In the genomic region with DNA sequence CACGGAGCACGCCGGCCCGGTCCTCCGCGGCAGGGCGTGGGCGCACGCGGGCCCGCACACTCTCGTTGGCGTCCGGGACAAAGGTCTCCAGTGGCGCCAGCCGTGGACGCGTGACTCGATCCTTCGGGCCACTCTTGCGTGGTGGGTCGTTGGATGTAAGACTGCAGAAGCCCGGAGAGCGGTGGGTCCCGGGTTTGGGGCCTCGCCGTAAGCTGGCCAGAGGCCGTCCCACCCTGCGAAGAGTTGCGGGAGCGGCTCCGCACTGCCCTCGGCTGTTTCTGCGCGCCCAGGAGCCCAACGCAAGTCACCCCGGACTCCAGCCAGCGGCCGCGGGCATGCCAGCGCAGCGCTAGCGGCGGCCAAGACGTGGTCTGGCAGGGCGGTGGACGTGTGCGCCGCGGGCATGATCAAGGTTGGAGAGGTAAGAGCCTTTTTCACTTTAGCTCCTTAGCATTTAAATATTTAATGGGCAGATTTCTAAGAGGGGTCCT, we compare ENCODE assay signal across 7 mouse cellular contexts.
DNase-seq lines count a peak whose midpoint lies in the region; ATAC-seq and TF ChIP-seq lines count a peak whose summit lies in the region.

No protein-coding gene starts in this region.

- no peak for TF ChIP-seq POLR2A in limb, embryonic 14.5 days (IDR thresholded peaks at IDR 0.05; ENCODE audit: borderline replicate concordance, extremely low read depth, insufficient read depth, insufficient read length)

- DNase-seq in spleen, postnatal 10 days (ENCODE audit: low spot score in 2 of 2), result peak; percentile 35 to 43
- DNase-seq in spleen, adult 12 weeks (ENCODE audit: low spot score), result no peak
- DNase-seq in cerebellum, postnatal 36 days, result peak; percentile 68 to 71
- no peak for DNase-seq in limb, embryonic 14.5 days (ENCODE audit: low spot score)

- H3K27ac ChIP-seq in heart, embryonic 13.5 days (replicated peaks), result peak overlapping the region; percentile 93
- peak overlapping the region; percentile 96 for H3K27ac ChIP-seq in limb, embryonic 14.5 days (replicated peaks; ENCODE audit: low read depth, low read length)
- H3K27ac ChIP-seq in neural tube, embryonic 14.5 days (ENCODE audit: low read depth, low read length), result peak overlapping the region; percentile 99

- WGBS in heart, embryonic 13.5 days, result 2% methylated on average over 50 of the region's 50 CpGs
- 3% methylated on average over 44 of the region's 50 CpGs for WGBS in limb, embryonic 14.5 days
- WGBS in neural tube, embryonic 14.5 days, result under 1% methylated on average over 49 of the region's 50 CpGs

- no peaks in the 10 kb centered on the region for H3K9me3 ChIP-seq in heart, embryonic 13.5 days
- H3K9me3 ChIP-seq in limb, embryonic 14.5 days (ENCODE audit: control insufficient read depth, low read length), result no peaks in the 10 kb centered on the region
- no peaks in the 10 kb centered on the region for H3K9me3 ChIP-seq in neural tube, embryonic 14.5 days (ENCODE audit: control insufficient read depth, low read length)

- peak overlapping the region; percentile 90 for H3K4me2 ChIP-seq in heart, embryonic 13.5 days
- H3K4me2 ChIP-seq in limb, embryonic 14.5 days (replicated peaks; ENCODE audit: low read depth, low read length, severe bottlenecking), result peak overlapping the region; percentile 77
- peak overlapping the region; percentile 87 for H3K4me2 ChIP-seq in neural tube, embryonic 14.5 days (ENCODE audit: low read depth, low read length)

- H3K4me1 ChIP-seq in heart, embryonic 13.5 days, result peaks cover 43% of the 10 kb centered on the region
- H3K4me1 ChIP-seq in limb, embryonic 14.5 days (ENCODE audit: control insufficient read depth, insufficient read depth, low read length), result peaks cover 48% of the 10 kb centered on the region
- peaks cover 46% of the 10 kb centered on the region for H3K4me1 ChIP-seq in neural tube, embryonic 14.5 days (ENCODE audit: control insufficient read depth, insufficient read depth, low read length)

- H3K4me3 ChIP-seq in heart, embryonic 13.5 days, result peak overlapping the region; percentile 89
- peak overlapping the region; percentile 95 for H3K4me3 ChIP-seq in limb, embryonic 14.5 days (replicated peaks; ENCODE audit: low read length)
- H3K4me3 ChIP-seq in neural tube, embryonic 14.5 days (ENCODE audit: low read depth, low read length), result peak overlapping the region; percentile 98

- peaks cover 61% of the 10 kb centered on the region for H3K27me3 ChIP-seq in heart, embryonic 13.5 days (replicated peaks)
- 0 out of 2 replicates have a peak, but pooled peaks cover 2% of the 10 kb centered on the region for H3K27me3 ChIP-seq in limb, embryonic 14.5 days (ENCODE audit: control insufficient read depth, insufficient read depth, low read length)
- no peaks in the 10 kb centered on the region; the same call in 1 of the 2 replicates for H3K27me3 ChIP-seq in neural tube, embryonic 14.5 days (ENCODE audit: control insufficient read depth, insufficient read depth, low read length)

- ATAC-seq in heart, embryonic 13.5 days (ENCODE audit: extremely low read depth, insufficient number of reproducible peaks, low FRiP score, low TSS enrichment), result no peak
- 0 out of 2 replicates have a peak, but pooled peaks have one; percentile 12 for ATAC-seq in limb, embryonic 14.5 days (ENCODE audit: low FRiP score, low read depth)
- no peak; the same call in 1 of the 2 replicates for ATAC-seq in neural tube, embryonic 14.5 days (ENCODE audit: low read depth)
- no peak for ATAC-seq in monocyte, adult 5-6 weeks (replicated peaks; ENCODE audit: insufficient number of reproducible peaks, low FRiP score, low TSS enrichment, poor library complexity, severe bottlenecking)

- peak overlapping the region; percentile 98 for H3K9ac ChIP-seq in heart, embryonic 13.5 days
- H3K9ac ChIP-seq in limb, embryonic 14.5 days (ENCODE audit: low read depth, low read length, severe bottlenecking), result peak overlapping the region; percentile 99
- peak overlapping the region; percentile 99 for H3K9ac ChIP-seq in neural tube, embryonic 14.5 days (replicated peaks; ENCODE audit: low read depth, low read length)

- H3K36me3 ChIP-seq in heart, embryonic 13.5 days, result peaks cover 24% of the 10 kb centered on the region
- H3K36me3 ChIP-seq in limb, embryonic 14.5 days (ENCODE audit: control insufficient read depth, insufficient read depth, low read length), result peaks cover 27% of the 10 kb centered on the region
- H3K36me3 ChIP-seq in neural tube, embryonic 14.5 days (ENCODE audit: control insufficient read depth, insufficient read depth, low read length), result 0 out of 2 replicates have a peak, but pooled peaks cover 5% of the 10 kb centered on the region

Comparison
In these comparisons a context has a peak if more than half of its experiments do, and no peak if none do; other contexts are left out.
1. DNase-seq: peak in spleen, postnatal 10 days (2 of 2) and cerebellum, postnatal 36 days (2 of 2); none in spleen, adult 12 weeks (single experiment) and limb, embryonic 14.5 days (single experiment).
2. Peak in every context shown above with its lines, with median percentiles within 50 percentile points of each other: H3K27ac ChIP-seq, H3K4me2 ChIP-seq, H3K4me3 ChIP-seq and H3K9ac ChIP-seq.